Mouse (Mus musculus) adrenal gland, postnatal 14 days (tissue): ENCODE data around the gene Gabrd. TPM values are rescaled to one million over a fixed set of nuclear protein-coding genes. Genes with fewer than 3 reads are reported as not detected.
"Not testable (repeated sequence)": the region's sequence is repeated elsewhere in the genome, so short reads cannot be mapped to it uniquely, and the experiment has no call there.

Source experiments
- DNase-seq: peaks from one replicate; pipeline ENCODE4 v3.0.0; 2021; ENCODE audit warnings: mixed read lengths
- long read RNA-seq, 2 experiments: library from polyadenylated mRNA; stranded (forward); transcript quantifications; one replicate each; pipeline ENCODE4 v2.0.0; 2021
- total RNA-seq: library from RNA; stranded (reverse); gene quantifications from 2 replicates; pipeline ENCODE4 v1.2.3, GENCODE M21; 2021

The Gabrd gene
- 0.11 and 0.19 TPM in 2 replicates for total RNA-seq
- long read RNA-seq, experiment 1 = 0 reads
- long read RNA-seq, experiment 2 = 0 reads

GRCm38 (mm10) chr4:155397511-155398221, at the start of gene Gabrd:
Gene Gabrd (minus strand): TSS chr4:155398112.
- DNase-seq = peak; percentile 84

- DNase-seq = no peak
These were observed 44.9 kb upstream of the Gabrd start for GRCm38 (mm10) chr4:155442808-155443207.

GRCm38 (mm10) chr4:155433993-155434392, 36.1 kb upstream of the Gabrd start:
- peak; percentile 27 for DNase-seq

GRCm38 (mm10) chr4:155432358-155432757, 34.4 kb upstream of the Gabrd start:
- no peak for DNase-seq

GRCm38 (mm10) chr4:155429202-155429601, 31.3 kb upstream of the Gabrd start:
- no peak for DNase-seq

GRCm38 (mm10) chr4:155428442-155428841, 30.5 kb upstream of the Gabrd start:
- DNase-seq = no peak

- no peak for DNase-seq
These were observed 28.4 kb upstream of the Gabrd start for GRCm38 (mm10) chr4:155426272-155426671.

- no peak for DNase-seq
These were observed 26.1 kb upstream of the Gabrd start for GRCm38 (mm10) chr4:155423988-155424387.

GRCm38 (mm10) chr4:155421412-155422370, 23.8 kb upstream of the Gabrd start:
- not testable (repeated sequence) for DNase-seq

- DNase-seq = no peak
These were observed 22.2 kb upstream of the Gabrd start for GRCm38 (mm10) chr4:155420137-155420536.

- DNase-seq = no peak
These were observed 16.8 kb upstream of the Gabrd start for GRCm38 (mm10) chr4:155414656-155415235.

- DNase-seq = no peak
These were observed 15.9 kb upstream of the Gabrd start for GRCm38 (mm10) chr4:155413641-155414335.

GRCm38 (mm10) chr4:155412124-155412523, 14.2 kb upstream of the Gabrd start:
- DNase-seq = no peak

GRCm38 (mm10) chr4:155409058-155409776, 11.3 kb upstream of the Gabrd start, which contains the start of gene Cfap74:
Gene Cfap74 (plus strand): TSS chr4:155409190.
- peak; percentile 87 for DNase-seq

GRCm38 (mm10) chr4:155408695-155409057, 10.8 kb upstream of the Gabrd start:
- DNase-seq = no peak

GRCm38 (mm10) chr4:155402489-155402888, 4.6 kb upstream of the Gabrd start:
- no peak for DNase-seq

- no peak for DNase-seq
These were observed 3.2 kb upstream of the Gabrd start for GRCm38 (mm10) chr4:155401121-155401520.

GRCm38 (mm10) chr4:155398222-155398540, 269 bp upstream of the Gabrd start:
- DNase-seq = no peak

GRCm38 (mm10) chr4:155396751-155397150, 1.2 kb downstream of the Gabrd start:
- no peak for DNase-seq

- no peak for DNase-seq
These were observed 2.4 kb downstream of the Gabrd start for GRCm38 (mm10) chr4:155395471-155395870.

GRCm38 (mm10) chr4:155387166-155387565, 10.7 kb downstream of the Gabrd start:
- no peak for DNase-seq

- no peak for DNase-seq
These were observed 14.6 kb downstream of the Gabrd start for GRCm38 (mm10) chr4:155383326-155383725.
